Mouse (Mus musculus): ENCODE data around the gene Sh3bp2. TPM values are rescaled to one million over a fixed set of nuclear protein-coding genes. Genes with fewer than 3 reads are reported as not detected.

Sh3bp2 gene
- total and polyA plus RNA-seq, 3 experiments, result 7.9 to 12.0 TPM; not detected in 1

DNA sequence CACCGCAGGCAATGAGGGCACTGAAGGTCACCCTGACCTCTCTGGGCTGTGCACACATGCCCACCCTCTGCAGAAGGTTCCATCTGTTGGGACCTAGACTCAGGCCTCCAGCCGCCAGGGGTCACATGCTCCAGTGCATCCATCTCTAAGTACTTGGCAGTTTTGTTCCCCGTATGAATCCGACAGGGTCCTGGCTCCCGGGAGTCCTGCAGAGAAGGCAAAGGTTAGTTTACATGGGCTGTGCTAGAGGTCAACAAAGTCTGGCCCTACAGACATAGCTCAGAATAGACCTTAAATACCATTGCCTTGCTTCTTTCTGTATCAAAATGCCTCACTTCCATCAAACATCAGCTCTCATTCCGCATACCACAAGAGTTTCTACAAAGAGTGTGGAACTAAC lies 28.9 kb upstream of the Sh3bp2 start:
- Histone ChIP-seq H3K4me1 (ENCODE audit: control insufficient read depth in 1 of 2, insufficient read depth in 2 of 2, low read length in 2 of 2) (no peaks in the 10 kb centered on the region), H3K4me3 (ENCODE audit: control insufficient read depth in 1 of 2, insufficient read depth in 1 of 2, low read depth in 2 of 2, low read length in 2 of 2) (no peak overlapping the region), H3K27me3 (ENCODE audit: control insufficient read depth in 1 of 2, insufficient read depth in 2 of 2, low read length in 2 of 2) (no peaks in the 10 kb centered on the region), H3K9me3 (replicated peaks; ENCODE audit: insufficient read depth, low read length) (no peaks in the 10 kb centered on the region), H3K9ac (ENCODE audit: control insufficient read depth, low read depth, low read length, poor library complexity, severe bottlenecking) (no peak overlapping the region), H3K36me3 (ENCODE audit: control insufficient read depth in 1 of 2, insufficient read depth in 2 of 2, low read length in 2 of 2) (peaks cover 0 to 6% of the 10 kb centered on the region in 2 experiments; a peak in 2 of 4 replicates), H3K79me2 (ENCODE audit: control insufficient read depth, insufficient read depth, low read length, poor library complexity) (no peaks in the 10 kb centered on the region), H3K27ac (ENCODE audit: control insufficient read depth, low read depth, low read length) (no peak overlapping the region)
- no peak for TF ChIP-seq TBP (IDR thresholded peaks at IDR 0.05; ENCODE audit: low read depth, low read length)
- no peak for TF ChIP-seq ZMIZ1 (IDR thresholded peaks at IDR 0.05; ENCODE audit: low read depth, low read length)
- no peak for TF ChIP-seq ZKSCAN1 (IDR thresholded peaks at IDR 0.05; ENCODE audit: low read depth, low read length)
- no peak for TF ChIP-seq ELF1 (IDR thresholded peaks at IDR 0.05; ENCODE audit: low read depth, low read length)
- no peak for TF ChIP-seq USF2 (IDR thresholded peaks at IDR 0.05; ENCODE audit: borderline replicate concordance in 1 of 2, insufficient read depth in 1 of 2, low read depth in 1 of 2, low read length in 2 of 2)
- no peak for TF ChIP-seq KAT2A (conservative IDR thresholded peaks at IDR 0.05; ENCODE audit: low read depth, low read length)
- DNase-seq (ENCODE audit: low read depth, low spot score), result no peak

GRCm38 (mm10) chr5:34500886-34501285 lies 24.8 kb upstream of the Sh3bp2 start:
- Histone ChIP-seq H3K79me2 (ENCODE audit: control insufficient read depth, insufficient read depth, low read length, poor library complexity) (no peaks in the 10 kb centered on the region), H3K27me3 (ENCODE audit: control insufficient read depth in 1 of 2, insufficient read depth in 2 of 2, low read length in 2 of 2) (no peaks in the 10 kb centered on the region), H3K27ac (ENCODE audit: control insufficient read depth, low read depth, low read length) (no peak overlapping the region), H3K9ac (ENCODE audit: control insufficient read depth, low read depth, low read length, poor library complexity, severe bottlenecking) (no peak overlapping the region), H3K4me1 (ENCODE audit: control insufficient read depth in 1 of 2, insufficient read depth in 2 of 2, low read length in 2 of 2) (no peaks in the 10 kb centered on the region), H3K4me3 (ENCODE audit: control insufficient read depth in 1 of 2, insufficient read depth in 1 of 2, low read depth in 2 of 2, low read length in 2 of 2) (no peak overlapping the region), H3K36me3 (ENCODE audit: control insufficient read depth in 1 of 2, insufficient read depth in 2 of 2, low read length in 2 of 2) (peaks cover 0 to 5% of the 10 kb centered on the region in 2 experiments; a peak in 2 of 4 replicates), H3K9me3 (replicated peaks; ENCODE audit: insufficient read depth, low read length) (no peaks in the 10 kb centered on the region)
- TF ChIP-seq UBTF (IDR thresholded peaks at IDR 0.05; ENCODE audit: borderline replicate concordance, insufficient read depth, low read depth, low read length) (no peak), EP300 (IDR thresholded peaks at IDR 0.05; ENCODE audit: low read depth in 1 of 2, low read length in 2 of 2) (no peak), SIN3A (IDR thresholded peaks at IDR 0.05; ENCODE audit: low read length) (no peak), TCF12 (IDR thresholded peaks at IDR 0.05; ENCODE audit: low read depth, low read length) (no peak)
- no peak for DNase-seq (ENCODE audit: low read depth, low spot score)

GRCm38 (mm10) chr5:34501588-34501987 lies 24.1 kb upstream of the Sh3bp2 start:
- H3K27me3 ChIP-seq (ENCODE audit: control insufficient read depth in 1 of 2, insufficient read depth in 2 of 2, low read length in 2 of 2), result no peaks in the 10 kb centered on the region
- no peak overlapping the region for H3K4me3 ChIP-seq (ENCODE audit: control insufficient read depth in 1 of 2, insufficient read depth in 1 of 2, low read depth in 2 of 2, low read length in 2 of 2)
- no peak overlapping the region for H3K9ac ChIP-seq (ENCODE audit: control insufficient read depth, low read depth, low read length, poor library complexity, severe bottlenecking)
- no peak for DNase-seq (ENCODE audit: low read depth, low spot score)
- no peaks in the 10 kb centered on the region for H3K9me3 ChIP-seq (replicated peaks; ENCODE audit: insufficient read depth, low read length)
- no peak for TF ChIP-seq RCOR1 (IDR thresholded peaks at IDR 0.05; ENCODE audit: low read depth, low read length)
- no peak for TF ChIP-seq ZC3H11A (IDR thresholded peaks at IDR 0.05; ENCODE audit: low read depth, low read length)
- no peak for TF ChIP-seq MYB (IDR thresholded peaks at IDR 0.05; ENCODE audit: low read depth, low read length)
- TF ChIP-seq TAL1 (IDR thresholded peaks at IDR 0.05; ENCODE audit: low read length), result no peak
- no peak for TF ChIP-seq MAZ (IDR thresholded peaks at IDR 0.05; ENCODE audit: low read depth, low read length)
- TF ChIP-seq ZNF384 (IDR thresholded peaks at IDR 0.05; ENCODE audit: low read depth, low read length), result no peak
- no peak for TF ChIP-seq MXI1 (IDR thresholded peaks at IDR 0.05; ENCODE audit: low read depth, low read length)
- no peak for TF ChIP-seq ETS1 (IDR thresholded peaks at IDR 0.05; ENCODE audit: low read depth, low read length)
- TF ChIP-seq POLR2A (IDR thresholded peaks at IDR 0.05; ENCODE audit: control insufficient read depth in 1 of 2, insufficient read depth in 1 of 2, low read depth in 1 of 2, low read length in 2 of 2, poor library complexity in 1 of 2), result no peak
- no peak for TF ChIP-seq ZMIZ1 (IDR thresholded peaks at IDR 0.05; ENCODE audit: low read depth, low read length)
- no peak for TF ChIP-seq HCFC1 (IDR thresholded peaks at IDR 0.05; ENCODE audit: low read depth, low read length)
- TF ChIP-seq POLR2AphosphoS2 (IDR thresholded peaks at IDR 0.05; ENCODE audit: low read length), result no peak
- no peak for TF ChIP-seq GABPA (IDR thresholded peaks at IDR 0.05; ENCODE audit: low read depth, low read length)
- TF ChIP-seq KAT2A (conservative IDR thresholded peaks at IDR 0.05; ENCODE audit: low read depth, low read length), result no peak
- H3K4me1 ChIP-seq (ENCODE audit: control insufficient read depth in 1 of 2, insufficient read depth in 2 of 2, low read length in 2 of 2), result no peaks in the 10 kb centered on the region
- no peaks in the 10 kb centered on the region for H3K79me2 ChIP-seq (ENCODE audit: control insufficient read depth, insufficient read depth, low read length, poor library complexity)
- peaks cover 0 to 4% of the 10 kb centered on the region in 2 experiments; a peak in 1 of 4 replicates for H3K36me3 ChIP-seq (ENCODE audit: control insufficient read depth in 1 of 2, insufficient read depth in 2 of 2, low read length in 2 of 2)
- H3K27ac ChIP-seq (ENCODE audit: control insufficient read depth, low read depth, low read length), result no peak overlapping the region

Measured in MEL (cell line).